Mouse (Mus musculus) heart, embryonic 11.5 days (tissue): Measurements from ENCODE around the gene Iars2. TPM values are rescaled to one million over a fixed set of nuclear protein-coding genes. Genes with fewer than 3 reads are reported as not detected.
A peak's percentile ranks its signal among the peaks of the same experiment; 100 is the strongest.
"Not testable (repeated sequence)": the region's sequence is repeated elsewhere in the genome, so short reads cannot be mapped to it uniquely, and the experiment has no call there.

Experiments used
- ATAC-seq: fragments of 200-750 bp; cut with Nextera tagmentation; replicated peaks from 2 replicates; pipeline ENCODE4 v1.8.0; 2017; ENCODE audit warnings: moderate library complexity; ENCODE audit not compliant: insufficient number of reproducible peaks, low FRiP score, low TSS enrichment
- H3K27ac ChIP-seq: fragments of 300-500 bp; sonication (generic); 2 replicates; pipeline ENCODE4 v1.5.1; 2014; ENCODE audit warnings: mild to moderate bottlenecking, low read depth, low read length
- H3K27me3 ChIP-seq: fragments of 300-500 bp; sonication (generic); 2 replicates; pipeline ENCODE4 v1.6.1; 2014; ENCODE audit warnings: mild to moderate bottlenecking, low read length, mixed read lengths; ENCODE audit not compliant: control insufficient read depth, insufficient read depth
- H3K36me3 ChIP-seq: fragments of 300-500 bp; sonication (generic); 2 replicates; pipeline ENCODE4 v1.6.1; 2014; ENCODE audit warnings: mild to moderate bottlenecking, low read length, moderate library complexity, mixed read lengths; ENCODE audit not compliant: control insufficient read depth, insufficient read depth
- H3K4me1 ChIP-seq: fragments of 300-500 bp; sonication (generic); 2 replicates; pipeline ENCODE4 v1.6.1; 2014; ENCODE audit warnings: low read length; ENCODE audit not compliant: control insufficient read depth, insufficient read depth
- H3K4me2 ChIP-seq: fragments of 300-500 bp; sonication (generic); 2 replicates; pipeline ENCODE4 v1.6.1; 2014; ENCODE audit warnings: mild to moderate bottlenecking, moderate library complexity
- H3K4me3 ChIP-seq: fragments of 300-500 bp; sonication (generic); 2 replicates; pipeline ENCODE4 v1.5.1; 2014; ENCODE audit warnings: low read depth, low read length
- H3K9ac ChIP-seq: fragments of 300-500 bp; sonication (generic); 2 replicates; pipeline ENCODE4 v1.6.1; 2014; ENCODE audit warnings: mild to moderate bottlenecking, low read depth, low read length, moderate library complexity
- H3K9me3 ChIP-seq: fragments of 300-500 bp; sonication (generic); replicated peaks from 2 replicates; pipeline ENCODE4 v1.6.1; 2016; ENCODE audit warnings: low read length; ENCODE audit not compliant: control insufficient read depth
- WGBS: fragments of 180-500 bp; shearing (Covaris S2); extraction: QIAGEN DNeasy Blood & Tissue Kit; methylation state at CpG from one replicate; pipeline ENCODE4 v1.1.7; 2014; ENCODE audit not compliant: insufficient replicate concordance; 5-methylcytosine and 5-hydroxymethylcytosine counted together
- polyA plus RNA-seq: library from polyadenylated mRNA; unstranded; fragments of >200 nt; fragmentation: Nextera tagmentation; extraction: Ambion mirVana; gene quantifications from 2 replicates; pipeline ENCODE4 v1.2.1, GENCODE M21; 2014

Gene Iars2
- polyA plus RNA-seq, 1 experiment from 2014 or later, result 34.9 TPM

DNA sequence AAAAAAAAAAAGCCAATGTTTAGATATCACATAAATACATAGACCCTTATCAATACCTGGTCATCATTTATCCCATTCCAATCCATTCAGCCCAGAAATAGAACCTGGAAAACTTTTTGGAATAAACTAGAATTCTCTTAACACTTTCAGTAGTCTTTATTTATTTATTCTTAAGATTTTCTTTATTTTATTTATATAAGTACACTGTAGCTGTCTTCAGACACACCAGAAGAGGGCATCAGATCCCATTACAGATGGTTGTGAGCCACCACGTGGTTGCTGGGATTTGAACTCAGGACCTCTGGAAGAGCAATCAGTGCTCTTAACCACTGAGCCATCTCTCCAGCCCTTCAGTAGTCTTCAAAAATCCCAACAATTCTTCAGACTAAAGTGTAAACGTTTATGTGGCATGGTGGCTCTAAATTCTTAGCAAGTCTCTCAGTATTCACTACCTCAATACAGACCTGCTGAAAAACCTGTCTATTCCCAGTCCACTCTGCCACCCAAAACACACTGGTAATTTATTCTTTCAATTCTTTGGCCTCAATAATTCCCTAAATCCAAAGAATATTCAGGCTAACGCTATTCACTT lies 1.3 kb downstream of the Iars2 start:
- H3K4me1 ChIP-seq, H3K9ac ChIP-seq, H3K27ac ChIP-seq, H3K9me3 ChIP-seq, H3K27me3 ChIP-seq, ATAC-seq: not testable (repeated sequence)
- peak overlapping the region; percentile 86 for H3K4me3 ChIP-seq
- WGBS, result 57% methylated on average over 3 of the region's 3 CpGs
- peaks cover 17% of the 10 kb centered on the region for H3K36me3 ChIP-seq
- peak overlapping the region; percentile 65 for H3K4me2 ChIP-seq

- H3K9ac ChIP-seq, result no peak overlapping the region
- H3K36me3 ChIP-seq, result peaks cover 25% of the 10 kb centered on the region
- H3K4me2 ChIP-seq, result no peak overlapping the region
- no peaks in the 10 kb centered on the region for H3K27me3 ChIP-seq
- H3K4me1 ChIP-seq, result peaks cover 6% of the 10 kb centered on the region
- WGBS, result 87% methylated on average over 16 of the region's 16 CpGs
- H3K27ac ChIP-seq, result no peak overlapping the region
- H3K4me3 ChIP-seq, result no peak overlapping the region
- ATAC-seq, result no peak
- H3K9me3 ChIP-seq, result no peaks in the 10 kb centered on the region
Measured at GRCm38 (mm10) chr1:185315846-185316568, 13.2 kb downstream of the Iars2 start.

DNA sequence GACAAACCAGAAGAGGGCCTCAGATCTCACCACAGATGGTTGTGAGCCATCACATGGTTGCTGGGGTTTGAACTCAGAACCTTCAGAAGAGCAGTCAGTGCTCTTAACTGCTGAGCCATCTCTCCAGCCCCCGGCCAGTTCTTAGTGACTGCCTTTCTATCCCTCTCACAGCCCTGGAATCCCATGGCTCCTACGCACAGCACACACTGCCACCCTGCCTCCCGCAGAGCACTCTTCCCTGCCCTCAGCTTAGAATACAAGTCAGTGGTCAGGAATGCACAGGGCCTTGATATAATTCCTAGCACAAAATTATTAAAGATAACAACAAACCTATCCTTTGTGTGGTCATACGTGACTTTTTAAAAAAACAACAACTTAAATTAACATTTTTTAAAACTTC lies 14.7 kb downstream of the Iars2 start:
- Histone ChIP-seq H3K9me3 (no peaks in the 10 kb centered on the region), H3K4me1 (peaks cover 6% of the 10 kb centered on the region), H3K36me3 (peaks cover 16% of the 10 kb centered on the region; the same call in 1 of the 2 replicates), H3K27ac (no peak overlapping the region), H3K4me2 (no peak overlapping the region), H3K27me3 (no peaks in the 10 kb centered on the region), H3K4me3 (no peak overlapping the region), H3K9ac (no peak overlapping the region)
- no peak for ATAC-seq
- WGBS, result 89% methylated on average over 4 of the region's 4 CpGs

GRCm38 (mm10) chr1:185311949-185312348 lies 17.2 kb downstream of the Iars2 start:
- H3K27ac ChIP-seq, result no peak overlapping the region; the same call in 1 of the 2 replicates
- WGBS, result 34% methylated on average over 9 of the region's 9 CpGs
- ATAC-seq, result 0 out of 2 replicates have a peak, but pooled peaks have one; percentile 22
- no peaks in the 10 kb centered on the region for H3K27me3 ChIP-seq
- peaks cover 11% of the 10 kb centered on the region; the same call in 1 of the 2 replicates for H3K36me3 ChIP-seq
- peak overlapping the region; percentile 22 for H3K4me2 ChIP-seq
- 0 out of 2 replicates have a peak overlapping the region, but pooled peaks have one; percentile 22 for H3K9ac ChIP-seq
- H3K4me1 ChIP-seq, result peaks cover 11% of the 10 kb centered on the region
- no peak overlapping the region for H3K4me3 ChIP-seq
- H3K9me3 ChIP-seq, result no peaks in the 10 kb centered on the region

DNA sequence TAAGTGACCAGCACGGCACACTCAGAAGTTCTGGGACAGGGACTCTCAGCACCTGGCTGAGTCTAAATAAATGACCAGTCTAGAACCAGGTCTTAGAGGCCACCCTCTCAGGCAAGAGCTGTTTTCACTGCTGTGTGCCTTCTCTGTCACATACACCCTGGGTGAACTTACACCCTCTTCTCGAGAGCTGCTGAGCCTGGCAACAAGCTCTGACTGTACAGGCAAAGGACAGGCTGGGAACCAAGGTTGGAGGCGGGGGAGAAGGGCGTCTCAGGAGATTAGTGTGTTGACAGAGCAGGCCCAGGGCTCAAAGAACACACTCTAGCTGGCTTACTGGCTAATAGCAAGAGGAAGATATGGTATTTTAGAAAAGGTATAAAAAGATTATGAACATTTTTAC lies 20.3 kb downstream of the Iars2 start:
- Histone ChIP-seq H3K27ac (no peak overlapping the region), H3K4me1 (peaks cover 11% of the 10 kb centered on the region), H3K4me3 (no peak overlapping the region), H3K4me2 (0 out of 2 replicates have a peak overlapping the region, but pooled peaks have one; percentile 37), H3K27me3 (no peaks in the 10 kb centered on the region), H3K9me3 (no peaks in the 10 kb centered on the region), H3K36me3 (0 out of 2 replicates have a peak, but pooled peaks cover 6% of the 10 kb centered on the region), H3K9ac (no peak overlapping the region)
- WGBS, result 40% methylated on average over 4 of the region's 4 CpGs
- peak; percentile 26; the same call in 1 of the 2 replicates for ATAC-seq

DNA sequence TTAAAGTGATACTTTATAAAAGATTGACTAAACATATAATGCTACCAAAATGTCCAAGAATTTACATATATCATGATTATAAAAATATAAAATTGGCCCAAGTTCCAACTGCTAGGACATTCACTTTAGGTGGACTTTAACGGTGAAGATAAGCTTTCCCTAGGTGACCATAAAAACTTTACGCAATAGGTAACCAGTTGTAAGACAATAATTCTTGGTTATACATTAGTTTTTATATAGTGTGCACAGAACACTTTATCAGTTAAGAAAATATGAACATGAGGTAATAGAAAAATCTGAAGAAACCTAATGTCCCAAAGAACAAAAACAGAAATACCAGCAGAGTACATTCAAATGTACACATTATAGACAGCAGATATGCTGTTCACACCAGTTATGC lies 20.9 kb downstream of the Iars2 start:
- H3K4me2 ChIP-seq, result no peak overlapping the region
- no peaks in the 10 kb centered on the region for H3K27me3 ChIP-seq
- no peak overlapping the region for H3K4me3 ChIP-seq
- WGBS, result 94% methylated on average over 2 of the region's 2 CpGs
- no peak overlapping the region for H3K9ac ChIP-seq
- no peak overlapping the region for H3K27ac ChIP-seq
- no peaks in the 10 kb centered on the region for H3K9me3 ChIP-seq
- no peak for ATAC-seq
- H3K36me3 ChIP-seq, result 0 out of 2 replicates have a peak, but pooled peaks cover 6% of the 10 kb centered on the region
- peaks cover 11% of the 10 kb centered on the region for H3K4me1 ChIP-seq

GRCm38 (mm10) chr1:185307645-185308044 lies 21.6 kb downstream of the Iars2 start:
- H3K4me3 ChIP-seq, result no peak overlapping the region
- H3K27me3 ChIP-seq, result no peaks in the 10 kb centered on the region
- ATAC-seq, result no peak
- WGBS, result 94% methylated on average over 7 of the region's 7 CpGs
- H3K36me3 ChIP-seq, result 0 out of 2 replicates have a peak, but pooled peaks cover 8% of the 10 kb centered on the region
- H3K4me1 ChIP-seq, result peaks cover 11% of the 10 kb centered on the region
- no peaks in the 10 kb centered on the region for H3K9me3 ChIP-seq
- no peak overlapping the region for H3K27ac ChIP-seq
- no peak overlapping the region for H3K4me2 ChIP-seq
- no peak overlapping the region for H3K9ac ChIP-seq

GRCm38 (mm10) chr1:185306836-185307235 lies 22.4 kb downstream of the Iars2 start:
- H3K4me1 ChIP-seq, result peaks cover 5% of the 10 kb centered on the region
- 94% methylated on average over 12 of the region's 12 CpGs for whole genome bisulfite sequencing
- H3K9ac ChIP-seq, result no peak overlapping the region
- H3K27me3 ChIP-seq, result no peaks in the 10 kb centered on the region
- no peak overlapping the region for H3K4me2 ChIP-seq
- H3K36me3 ChIP-seq, result 0 out of 2 replicates have a peak, but pooled peaks cover 9% of the 10 kb centered on the region
- no peak overlapping the region for H3K4me3 ChIP-seq
- no peak overlapping the region for H3K27ac ChIP-seq
- H3K9me3 ChIP-seq, result no peaks in the 10 kb centered on the region
- no peak for ATAC-seq
